Mouse (Mus musculus): ENCODE results near the gene Nhsl1. TPM values are rescaled to one million over a fixed set of nuclear protein-coding genes. Genes with fewer than 3 reads are reported as not detected.

Nhsl1 gene
- polyA plus RNA-seq, 1 experiment: 44.6 TPM

DNA sequence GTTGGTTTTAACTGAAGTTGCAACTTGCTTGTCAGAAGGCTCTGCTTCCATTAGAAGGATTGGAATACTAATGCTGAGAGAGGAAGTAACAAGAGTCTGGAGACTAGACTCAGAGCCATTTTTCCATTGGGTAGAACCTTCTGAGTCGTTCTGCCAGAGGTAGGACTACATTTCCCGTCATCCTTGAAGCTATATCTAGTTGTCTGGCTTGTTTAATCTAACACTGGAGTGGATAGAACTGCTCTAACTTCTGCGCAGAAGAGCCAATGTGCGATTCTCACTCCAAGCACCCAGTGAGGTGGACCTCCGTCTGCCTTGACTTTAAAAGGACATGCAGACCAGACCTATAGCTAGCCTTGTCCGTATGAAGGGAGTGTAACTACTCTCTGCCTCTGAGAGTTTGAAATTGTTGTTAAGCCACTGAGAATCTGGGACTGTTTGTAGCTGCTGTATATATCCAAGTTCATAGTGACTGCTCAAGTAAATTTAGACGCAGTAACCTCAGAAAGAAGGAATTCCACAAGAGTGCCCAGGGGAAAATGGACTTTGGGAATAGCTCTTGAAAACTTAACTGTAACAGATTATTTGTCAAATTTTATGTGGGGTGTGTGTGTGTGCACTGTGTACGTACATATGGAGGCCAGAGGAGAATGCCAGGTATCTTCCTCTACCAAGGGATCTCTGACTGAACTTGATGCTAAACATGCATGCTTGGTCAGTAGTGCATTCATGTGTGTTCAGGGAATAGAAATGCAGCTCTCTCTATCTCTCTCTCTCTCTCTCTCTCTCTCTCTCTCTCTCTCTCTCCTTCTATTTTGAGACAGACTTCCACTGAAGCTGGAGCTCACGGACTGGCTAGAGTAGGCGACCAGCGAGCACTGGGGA is 174.5 kb downstream of the Nhsl1 start:
- H3K4me1 ChIP-seq (ENCODE audit: control insufficient read depth, insufficient read depth, insufficient read length, low read length): peaks cover 3% of the 10 kb centered on the region; the same call in 1 of the 2 replicates
- TF ChIP-seq POLR2A (IDR thresholded peaks at IDR 0.05; ENCODE audit: low read depth, low read length) (no peak), CTCF (IDR thresholded peaks at IDR 0.05; ENCODE audit: extremely low read depth, insufficient read length, insufficient replicate concordance, low read depth, low read length) (no peak)
- no peak overlapping the region for H3K4me3 ChIP-seq (ENCODE audit: low read depth, low read length)
- peaks cover 13% of the 10 kb centered on the region for H3K36me3 ChIP-seq (ENCODE audit: control insufficient read depth, insufficient read depth, low read length)
- WGBS: 84% methylated on average over 11 of the region's 11 CpGs
- H3K27me3 ChIP-seq (ENCODE audit: control insufficient read depth, insufficient read depth, low read length): no peaks in the 10 kb centered on the region
- H3K27ac ChIP-seq (ENCODE audit: insufficient read depth, low read depth, low read length): no peak overlapping the region

DNA sequence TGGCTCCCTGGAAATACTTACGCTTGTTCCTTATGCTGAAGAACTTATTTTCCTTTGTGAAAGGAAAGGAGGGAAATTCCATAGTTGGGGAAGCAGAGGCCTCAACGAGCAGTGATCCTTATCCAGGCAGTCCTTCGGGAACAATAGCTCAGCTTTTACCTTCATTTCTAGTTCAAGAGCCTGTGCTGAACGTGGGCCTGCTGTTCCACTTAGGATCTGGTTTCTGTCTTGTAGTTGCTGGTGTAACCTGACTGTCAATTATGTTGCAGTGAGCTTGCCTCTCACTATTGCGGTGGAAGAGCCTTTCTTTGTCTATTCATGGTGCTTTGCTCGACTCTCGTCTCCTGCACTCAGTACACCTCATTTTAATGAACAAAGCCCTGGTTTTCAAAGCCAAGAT is 175.5 kb downstream of the Nhsl1 start:
- Histone ChIP-seq H3K27me3 (ENCODE audit: control insufficient read depth, insufficient read depth, low read length) (no peaks in the 10 kb centered on the region), H3K4me1 (ENCODE audit: control insufficient read depth, insufficient read depth, insufficient read length, low read length) (peaks cover 3% of the 10 kb centered on the region; the same call in 1 of the 2 replicates), H3K27ac (ENCODE audit: insufficient read depth, low read depth, low read length) (no peak overlapping the region), H3K4me3 (ENCODE audit: low read depth, low read length) (no peak overlapping the region), H3K36me3 (ENCODE audit: control insufficient read depth, insufficient read depth, low read length) (peaks cover 18% of the 10 kb centered on the region)
- TF ChIP-seq POLR2A (IDR thresholded peaks at IDR 0.05; ENCODE audit: low read depth, low read length) (no peak), CTCF (IDR thresholded peaks at IDR 0.05; ENCODE audit: extremely low read depth, insufficient read length, insufficient replicate concordance, low read depth, low read length) (no peak)
- 67% methylated on average over 7 of the region's 7 CpGs for WGBS

DNA sequence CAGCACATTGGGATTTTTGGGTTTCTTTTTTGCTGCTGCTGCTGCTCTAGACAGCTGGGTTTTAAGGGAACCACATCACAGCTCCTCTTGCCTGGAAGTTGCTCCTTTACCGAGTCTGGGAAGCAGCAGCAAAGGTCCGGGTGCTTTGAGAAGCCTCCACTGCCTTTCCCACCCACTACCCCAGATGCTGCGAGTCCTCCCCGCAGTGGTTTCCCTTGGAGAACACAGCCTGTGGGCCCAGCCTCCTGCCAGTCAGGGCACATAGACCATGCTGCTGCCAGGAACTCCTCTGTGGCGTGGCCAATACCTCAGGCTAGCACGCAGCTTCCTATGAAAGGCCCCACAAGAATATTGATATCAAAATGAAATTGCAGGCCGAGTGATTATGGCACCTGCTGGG is 178.3 kb downstream of the Nhsl1 start:
- 64% methylated on average over 7 of the region's 7 CpGs for WGBS
- no peak overlapping the region for H3K27ac ChIP-seq (ENCODE audit: insufficient read depth, low read depth, low read length)
- no peaks in the 10 kb centered on the region for H3K27me3 ChIP-seq (ENCODE audit: control insufficient read depth, insufficient read depth, low read length)

DNA sequence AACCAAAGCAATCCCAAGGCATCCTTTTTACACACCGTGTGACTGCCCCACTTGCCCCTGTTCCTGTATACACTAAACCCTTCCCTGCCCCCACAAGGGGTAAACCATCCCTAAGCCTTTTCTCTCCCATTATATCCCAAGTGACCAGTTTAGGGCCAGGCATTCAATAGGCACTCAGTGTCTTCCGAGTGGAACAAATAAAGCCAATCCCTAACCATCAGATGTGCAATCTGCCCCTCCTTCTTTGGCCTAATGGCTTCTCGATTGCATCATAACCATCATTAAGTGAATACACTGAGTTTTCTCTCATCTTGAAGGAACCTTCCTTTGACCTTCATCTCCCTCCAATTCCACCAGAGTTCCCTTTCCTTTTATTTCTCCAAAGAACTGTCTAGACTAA is 183.2 kb downstream of the Nhsl1 start:
- peaks cover 12% of the 10 kb centered on the region; the same call in 1 of the 2 replicates for H3K4me1 ChIP-seq (ENCODE audit: control insufficient read depth, insufficient read depth, insufficient read length, low read length)
- no peaks in the 10 kb centered on the region for H3K27me3 ChIP-seq (ENCODE audit: control insufficient read depth, insufficient read depth, low read length)
- peaks cover 36% of the 10 kb centered on the region for H3K36me3 ChIP-seq (ENCODE audit: control insufficient read depth, insufficient read depth, low read length)
- H3K4me3 ChIP-seq (ENCODE audit: low read depth, low read length): no peak overlapping the region
- TF ChIP-seq CTCF (IDR thresholded peaks at IDR 0.05; ENCODE audit: extremely low read depth, insufficient read length, insufficient replicate concordance, low read depth, low read length) (no peak), POLR2A (IDR thresholded peaks at IDR 0.05; ENCODE audit: low read depth, low read length) (no peak)
- WGBS: 78% methylated on average over 3 of the region's 3 CpGs
- H3K27ac ChIP-seq (ENCODE audit: insufficient read depth, low read depth, low read length): no peak overlapping the region

More for the DNA sequence above, 178.3 kb downstream of the Nhsl1 start:
- Histone ChIP-seq H3K4me1 (ENCODE audit: control insufficient read depth, insufficient read depth, insufficient read length, low read length) (no peaks in the 10 kb centered on the region; the same call in 1 of the 2 replicates), H3K4me3 (ENCODE audit: low read depth, low read length) (no peak overlapping the region), H3K36me3 (ENCODE audit: control insufficient read depth, insufficient read depth, low read length) (peaks cover 36% of the 10 kb centered on the region)
- TF ChIP-seq POLR2A (IDR thresholded peaks at IDR 0.05; ENCODE audit: low read depth, low read length) (no peak), CTCF (IDR thresholded peaks at IDR 0.05; ENCODE audit: extremely low read depth, insufficient read length, insufficient replicate concordance, low read depth, low read length) (no peak)

DNA sequence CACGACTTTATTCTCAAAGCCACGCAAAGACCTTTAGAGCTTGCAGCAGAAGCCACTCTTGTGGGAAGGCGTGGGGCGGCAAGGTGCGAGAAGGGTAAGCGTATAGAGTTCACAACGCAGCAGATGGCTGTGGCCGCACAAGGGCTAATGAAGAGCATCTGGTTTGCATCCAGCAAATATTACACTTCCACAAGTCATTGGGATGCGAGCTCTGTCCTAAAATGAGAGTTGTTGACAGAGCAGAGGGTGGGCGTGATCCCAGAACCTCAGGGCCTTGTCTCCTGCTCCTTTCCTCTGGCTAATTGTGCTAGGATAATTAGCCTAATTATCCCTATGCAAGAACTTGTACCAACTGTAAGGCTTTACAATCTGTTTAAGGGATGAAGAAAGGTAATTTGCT is 186.9 kb downstream of the Nhsl1 start:
- TF ChIP-seq CTCF (IDR thresholded peaks at IDR 0.05; ENCODE audit: extremely low read depth, insufficient read length, insufficient replicate concordance, low read depth, low read length): no peak
- no peak for TF ChIP-seq POLR2A (IDR thresholded peaks at IDR 0.05; ENCODE audit: low read depth, low read length)
- 77% methylated on average over 10 of the region's 10 CpGs for WGBS
- Histone ChIP-seq H3K27me3 (ENCODE audit: control insufficient read depth, insufficient read depth, low read length) (no peaks in the 10 kb centered on the region), H3K27ac (ENCODE audit: insufficient read depth, low read depth, low read length) (no peak overlapping the region), H3K4me3 (ENCODE audit: low read depth, low read length) (no peak overlapping the region), H3K36me3 (ENCODE audit: control insufficient read depth, insufficient read depth, low read length) (peaks cover 17% of the 10 kb centered on the region), H3K4me1 (ENCODE audit: control insufficient read depth, insufficient read depth, insufficient read length, low read length) (peaks cover 18% of the 10 kb centered on the region; the same call in 1 of the 2 replicates)

DNA sequence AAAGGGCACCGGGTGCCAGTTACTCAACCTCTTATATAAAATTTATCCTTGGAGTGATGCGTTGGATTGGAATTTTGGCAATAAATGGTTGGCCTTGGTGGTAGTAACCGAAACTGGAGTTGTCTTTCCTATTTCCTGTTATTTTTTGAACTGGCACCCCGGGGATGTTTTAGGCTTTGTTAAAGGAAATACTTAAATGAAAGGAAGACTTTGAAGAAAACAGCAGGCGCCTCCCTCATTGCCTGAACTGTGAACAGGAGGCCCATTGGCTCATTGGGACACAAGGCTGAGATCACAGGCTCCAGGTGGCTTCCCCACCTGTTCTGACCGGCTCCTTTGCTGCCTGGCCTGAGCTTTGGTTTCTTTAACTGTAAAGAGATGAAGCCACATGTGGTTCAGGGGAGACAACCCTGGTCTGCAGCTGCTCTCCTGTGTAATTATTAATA is 187.7 kb downstream of the Nhsl1 start:
- Histone ChIP-seq H3K36me3 (ENCODE audit: control insufficient read depth, insufficient read depth, low read length) (peaks cover 16% of the 10 kb centered on the region), H3K4me3 (ENCODE audit: low read depth, low read length) (no peak overlapping the region), H3K27ac (ENCODE audit: insufficient read depth, low read depth, low read length) (0 out of 2 replicates have a peak overlapping the region, but pooled peaks have one; percentile 38), H3K27me3 (ENCODE audit: control insufficient read depth, insufficient read depth, low read length) (no peaks in the 10 kb centered on the region), H3K4me1 (ENCODE audit: control insufficient read depth, insufficient read depth, insufficient read length, low read length) (peaks cover 18% of the 10 kb centered on the region; the same call in 1 of the 2 replicates)
- no peak for TF ChIP-seq POLR2A (IDR thresholded peaks at IDR 0.05; ENCODE audit: low read depth, low read length)
- no peak for TF ChIP-seq CTCF (IDR thresholded peaks at IDR 0.05; ENCODE audit: extremely low read depth, insufficient read length, insufficient replicate concordance, low read depth, low read length)
- 24% methylated on average over 6 of the region's 6 CpGs for WGBS

DNA sequence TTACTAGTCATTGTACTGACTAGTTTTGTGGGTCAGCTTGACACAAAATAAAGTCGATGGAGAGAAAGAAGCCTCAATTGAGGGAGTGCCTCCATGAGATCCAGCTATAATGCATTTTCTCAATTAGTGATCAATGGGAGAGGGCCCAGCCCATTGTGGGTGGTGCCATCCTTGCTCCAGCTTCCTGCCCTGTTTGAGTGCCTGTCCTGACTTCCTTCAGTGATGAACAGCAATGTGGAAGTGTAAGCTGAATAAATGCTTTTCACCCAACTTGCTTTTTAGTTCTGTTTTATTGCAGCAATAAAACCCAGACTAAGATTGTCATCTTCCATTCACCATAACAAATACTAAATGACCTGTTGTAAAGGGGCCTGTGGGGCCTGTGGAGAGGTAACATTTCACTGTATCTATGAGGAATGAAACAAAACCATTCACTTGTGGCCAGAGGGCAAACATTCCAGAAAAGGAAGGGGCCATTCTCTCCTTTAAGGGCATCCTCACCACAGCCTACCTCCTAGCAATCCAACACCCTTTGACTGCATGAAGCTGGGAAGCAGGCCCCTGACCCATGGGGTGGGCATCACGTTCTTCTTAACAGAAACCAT is 189.2 kb downstream of the Nhsl1 start:
- H3K4me1 ChIP-seq (ENCODE audit: control insufficient read depth, insufficient read depth, insufficient read length, low read length): peaks cover 18% of the 10 kb centered on the region; the same call in 1 of the 2 replicates
- no peak overlapping the region for H3K4me3 ChIP-seq (ENCODE audit: low read depth, low read length)
- peak overlapping the region; percentile 22; the same call in 1 of the 2 replicates for H3K27ac ChIP-seq (ENCODE audit: insufficient read depth, low read depth, low read length)
- peaks cover 19% of the 10 kb centered on the region for H3K36me3 ChIP-seq (ENCODE audit: control insufficient read depth, insufficient read depth, low read length)
- H3K27me3 ChIP-seq (ENCODE audit: control insufficient read depth, insufficient read depth, low read length): no peaks in the 10 kb centered on the region
- 34% methylated on average over 2 of the region's 2 CpGs for WGBS
- TF ChIP-seq CTCF (IDR thresholded peaks at IDR 0.05; ENCODE audit: extremely low read depth, insufficient read length, insufficient replicate concordance, low read depth, low read length): no peak
- no peak for TF ChIP-seq POLR2A (IDR thresholded peaks at IDR 0.05; ENCODE audit: low read depth, low read length)
